Mouse (Mus musculus) R1 (cell line): Measurements from ENCODE around the gene Clcc1.
A peak's percentile ranks its signal among the peaks of the same experiment; 100 is the strongest.
"Not testable (repeated sequence)": the region's sequence is repeated elsewhere in the genome, so short reads cannot be mapped to it uniquely, and the experiment has no call there.

ENCODE experiments used
- DNase-seq: peaks from one replicate; pipeline ENCODE4 v3.0.0-alpha.2; 2018; ENCODE audit warnings: low read depth, low spot score

Gene Clcc1

GRCm38 (mm10) chr3:108653710-108654379 is at the start of gene Clcc1:
Gene Clcc1 (plus strand): TSS chr3:108653913.
- DNase-seq: peak; percentile 93

DNA sequence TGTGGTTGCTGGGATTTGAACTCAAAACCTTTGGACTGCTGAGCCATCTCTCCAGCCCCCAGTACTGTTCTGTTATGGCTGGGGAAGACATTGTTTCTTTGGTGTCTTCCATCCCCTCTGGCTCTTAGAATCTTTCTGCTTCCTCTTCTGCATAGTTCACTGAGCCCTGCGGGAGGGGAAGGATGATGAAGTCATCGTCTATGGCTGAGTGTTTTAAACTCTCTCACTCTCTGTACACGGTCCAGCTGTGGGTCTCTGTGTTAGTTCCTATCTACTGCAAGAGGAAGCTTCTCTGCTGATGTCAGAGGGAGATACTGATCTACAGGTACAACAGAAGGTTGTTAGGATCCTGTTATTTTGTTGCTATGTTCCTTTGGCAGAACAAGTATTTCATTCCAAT is 44.8 kb upstream of the Clcc1 start:
- DNase-seq: no peak

DNA sequence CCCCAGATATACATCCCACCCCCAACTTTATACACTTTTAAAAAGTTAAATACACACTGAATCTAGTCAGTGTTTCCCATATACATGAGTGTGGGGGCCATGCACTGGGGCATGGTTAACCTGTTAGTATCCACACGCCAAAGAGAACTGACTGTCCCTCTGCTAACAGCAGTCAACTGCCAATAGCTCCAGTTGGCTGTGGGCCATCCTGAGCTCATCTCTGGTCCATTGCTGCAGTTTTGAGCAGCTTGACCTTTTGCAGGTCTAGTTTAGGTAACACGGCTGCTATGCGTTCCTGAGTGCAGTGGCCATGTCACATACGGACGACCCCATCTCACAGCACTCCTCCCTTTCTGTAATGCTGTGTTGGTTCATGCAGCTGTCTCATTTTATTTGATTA is 19.0 kb upstream of the Clcc1 start:
- no peak for DNase-seq

DNA sequence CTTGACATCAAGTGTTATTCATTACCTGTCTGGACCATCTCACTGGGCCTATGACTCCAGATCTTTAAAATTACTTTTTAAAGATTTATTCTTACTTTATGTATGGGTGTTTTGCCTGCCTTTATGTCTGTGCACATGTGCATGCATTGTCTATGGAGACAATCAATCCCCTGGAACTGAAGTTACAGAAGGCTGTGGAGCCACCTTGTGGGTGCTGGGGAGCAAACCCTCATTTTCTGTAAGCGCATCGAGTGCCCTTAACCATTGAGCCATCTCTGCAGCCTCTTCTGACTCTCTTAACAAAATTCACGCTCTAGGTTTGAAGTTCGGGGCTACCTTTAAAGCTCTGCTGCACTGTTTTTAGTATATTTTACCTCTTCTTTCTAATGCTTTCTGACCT is 14.3 kb upstream of the Clcc1 start:
- DNase-seq: peak; percentile 18

- no peak for DNase-seq
These were observed 12.7 kb upstream of the Clcc1 start for GRCm38 (mm10) chr3:108640998-108641397.

DNA sequence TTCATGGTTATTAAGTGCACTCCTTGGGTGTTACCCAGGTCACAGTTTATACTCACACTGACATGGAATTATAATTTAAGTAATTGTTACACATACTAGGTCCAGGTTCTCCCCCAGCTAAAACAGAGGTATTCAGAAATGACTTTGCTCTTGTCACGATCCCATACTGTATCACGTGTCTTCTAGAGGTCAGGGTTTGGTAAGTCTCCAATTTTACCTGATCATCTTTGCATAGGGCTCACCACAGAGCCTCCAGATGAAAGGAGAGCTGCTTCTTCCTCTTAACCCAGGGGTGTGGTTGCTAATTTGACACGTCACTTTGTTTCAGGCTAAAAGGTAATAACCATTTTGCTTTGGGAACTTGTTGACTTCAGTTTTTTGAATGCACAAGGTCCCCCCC is 8.9 kb upstream of the Clcc1 start:
- no peak for DNase-seq

DNA sequence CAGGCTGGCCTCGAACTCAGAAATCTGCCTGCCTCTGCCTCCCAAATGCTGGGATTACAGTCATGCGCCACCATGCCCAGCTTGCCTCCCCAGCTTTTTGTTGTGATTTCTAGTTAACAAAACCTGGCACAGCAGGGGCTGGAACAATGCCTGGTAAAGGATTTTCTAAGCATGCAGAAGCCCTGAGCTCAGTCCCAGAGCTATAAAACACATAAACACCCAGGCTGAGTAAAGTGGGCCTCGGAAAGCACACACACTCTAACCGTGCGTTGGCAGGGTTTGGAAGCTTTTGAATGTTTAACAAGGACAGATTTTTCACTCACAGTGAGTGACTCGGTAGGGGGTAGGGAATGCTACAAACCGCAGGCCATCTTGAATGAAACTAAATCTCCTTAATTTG is 7.7 kb upstream of the Clcc1 start:
- DNase-seq: peak; percentile 74

DNA sequence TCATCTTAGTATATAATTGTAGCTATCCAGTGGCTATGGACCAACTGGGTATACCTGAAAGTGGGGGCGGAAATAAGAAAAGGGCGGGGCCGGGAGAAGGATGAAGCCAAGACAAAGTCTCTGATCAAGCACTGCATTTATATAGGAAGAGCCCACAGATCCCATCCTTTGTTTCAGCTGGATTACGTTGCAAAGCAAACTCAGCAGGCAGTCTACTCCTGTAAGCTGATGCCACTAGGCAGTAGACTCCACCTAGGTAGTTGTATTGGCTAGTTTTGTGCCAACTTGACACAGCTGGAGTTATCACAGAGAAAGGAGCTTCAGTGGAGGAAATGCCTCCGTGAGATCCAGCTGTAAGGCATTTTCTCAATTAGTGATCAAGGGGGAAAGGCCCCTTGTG is 6.0 kb upstream of the Clcc1 start:
- DNase-seq: peak; percentile 48

GRCm38 (mm10) chr3:108652866-108653642 is 659 bp upstream of the Clcc1 start:
- peak; percentile 42 for DNase-seq

- DNase-seq: no peak
These were observed 853 bp downstream of the Clcc1 start for GRCm38 (mm10) chr3:108654566-108654965.

GRCm38 (mm10) chr3:108655486-108655885 is 1.8 kb downstream of the Clcc1 start:
- no peak for DNase-seq

GRCm38 (mm10) chr3:108658612-108659011 is 4.9 kb downstream of the Clcc1 start:
- no peak for DNase-seq

GRCm38 (mm10) chr3:108660941-108661340 is 7.2 kb downstream of the Clcc1 start:
- DNase-seq: peak; percentile 57

- no peak for DNase-seq
These were observed 22.9 kb downstream of the Clcc1 start for GRCm38 (mm10) chr3:108676616-108677015.

DNA sequence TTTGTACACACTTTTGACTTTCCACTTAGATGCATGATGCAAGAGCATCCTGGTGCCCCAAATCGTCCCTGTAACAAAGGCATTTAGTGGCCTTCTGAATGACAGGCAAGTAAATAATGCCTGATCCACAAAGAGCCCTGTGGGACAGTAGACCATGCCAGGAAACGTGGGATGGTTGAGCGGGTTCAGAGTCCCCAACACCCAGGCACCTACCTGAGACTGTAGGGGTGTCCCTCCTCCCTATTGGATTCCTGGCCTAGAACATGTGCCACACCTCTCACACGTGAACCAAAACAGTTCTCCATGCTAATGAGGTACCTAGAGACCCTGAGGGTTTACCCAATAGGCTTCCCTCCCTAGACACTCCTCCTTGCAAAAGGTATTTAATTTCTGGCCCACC is 27.3 kb downstream of the Clcc1 start:
- no peak for DNase-seq

DNA sequence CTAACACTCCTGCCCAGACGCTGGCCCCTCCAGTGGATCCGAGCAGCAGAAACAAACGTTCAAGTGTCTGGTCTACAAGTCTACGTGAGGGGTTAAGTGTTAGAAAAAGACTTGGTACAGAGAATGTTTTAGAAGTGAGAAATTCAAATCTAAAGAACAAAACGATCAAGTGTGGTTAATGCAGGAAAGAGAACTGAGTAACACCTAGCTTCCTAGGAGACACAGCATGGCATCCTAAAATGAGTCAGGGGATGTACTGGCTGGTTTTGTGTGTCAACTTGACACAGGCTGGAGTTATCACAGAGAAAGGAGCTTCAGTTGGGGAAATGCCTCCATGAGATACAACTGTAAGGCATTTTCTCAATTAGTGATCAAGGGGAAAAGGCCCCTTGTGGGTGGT is 29.9 kb downstream of the Clcc1 start:
- not testable (repeated sequence) for DNase-seq

DNA sequence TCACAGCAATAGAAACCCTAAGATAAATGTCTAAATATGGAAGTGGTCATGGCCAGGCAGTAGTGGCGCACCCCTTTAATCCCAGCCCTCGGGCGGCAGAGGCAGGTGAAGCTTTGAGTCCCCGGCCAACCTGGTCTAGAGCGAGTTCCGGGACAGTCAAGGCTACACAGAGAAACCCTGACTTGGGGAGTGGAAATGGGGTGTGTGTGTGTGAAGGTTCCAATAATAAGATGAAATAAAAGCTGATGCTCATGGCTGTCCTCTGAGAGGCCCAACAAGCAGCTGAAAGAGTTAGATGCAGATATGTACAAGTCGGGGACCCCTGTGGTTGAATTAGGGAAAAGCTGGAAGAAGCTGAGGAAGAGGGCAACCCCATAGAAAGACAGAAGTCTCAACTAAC is 32.0 kb downstream of the Clcc1 start:
- no peak for DNase-seq

- DNase-seq: no peak
These were observed 35.3 kb downstream of the Clcc1 start for GRCm38 (mm10) chr3:108689015-108689441.

DNA sequence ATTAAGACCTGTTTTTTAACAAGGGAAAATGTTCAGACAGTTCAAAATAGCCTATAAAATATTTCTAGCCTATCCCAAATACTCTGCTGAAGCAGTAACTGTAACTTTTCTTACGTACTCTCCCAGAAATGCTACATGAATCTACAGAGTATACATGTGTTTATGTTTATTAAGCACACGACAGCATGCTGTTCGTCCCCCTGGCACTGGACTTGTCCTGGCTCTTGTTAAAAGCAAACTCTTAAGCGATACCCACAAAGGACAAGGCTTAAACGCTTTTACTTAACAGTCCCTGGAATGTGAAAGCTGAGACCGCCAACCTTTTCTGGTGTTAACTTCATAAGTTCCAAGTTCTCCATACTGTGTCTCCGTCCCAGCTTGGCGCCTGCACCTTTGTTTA is 35.7 kb downstream of the Clcc1 start:
- no peak for DNase-seq

- no peak for DNase-seq
These were observed 36.3 kb downstream of the Clcc1 start for GRCm38 (mm10) chr3:108689979-108690378.

DNA sequence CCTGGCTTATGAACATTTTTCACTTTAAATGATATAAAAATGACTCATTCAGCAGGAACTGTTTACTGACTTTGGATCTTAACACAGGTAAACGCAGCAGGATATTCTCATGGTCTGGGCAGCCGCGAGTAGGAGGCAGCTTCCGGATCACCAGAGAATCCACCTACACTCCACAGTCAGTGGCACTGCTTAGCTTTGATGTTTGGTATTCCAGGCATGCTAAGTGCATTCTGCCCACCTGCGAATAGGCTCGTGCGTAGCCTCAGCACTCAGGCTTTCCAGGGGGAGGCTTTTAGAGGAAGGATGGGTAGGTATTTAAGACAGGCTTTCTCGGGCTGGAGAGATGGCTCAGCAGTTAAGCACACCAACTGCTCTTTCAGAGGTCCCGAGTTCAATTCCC is 40.6 kb downstream of the Clcc1 start:
- no peak for DNase-seq

GRCm38 (mm10) chr3:108698662-108699061 is 44.9 kb downstream of the Clcc1 start:
- DNase-seq: no peak

GRCm38 (mm10) chr3:108699786-108700185 is 46.1 kb downstream of the Clcc1 start:
- DNase-seq: no peak
